Mouse (Mus musculus): ENCODE results near the gene Ddx50. TPM values are rescaled to one million over a fixed set of nuclear protein-coding genes. Genes with fewer than 3 reads are reported as not detected.

Ddx50 gene
- polyA plus RNA-seq, 1 experiment from 2014 or later = 130 TPM

Small RNAs within 50 kb of the gene (microRNA-seq; reads per million reads assigned to microRNA genes)
- not detected for gene Mir7215

Other genes starting within 250 kb of the Ddx50 start
- gene Hkdc1, start 228.7 kb downstream of the Ddx50 start, polyA plus RNA-seq (2016; fragmentation: Nextera tagmentation; extraction: Ambion mirVana) = 0.20 and 1.1 TPM in 2 replicates
- gene 4930507D05Rik, start 201.7 kb downstream of the Ddx50 start, polyA plus RNA-seq (2016; fragmentation: Nextera tagmentation; extraction: Ambion mirVana) = 0.89 and 1.1 TPM in 2 replicates
- 30.9 and 31.6 TPM in 2 replicates for gene Supv3l1, start 201.5 kb downstream of the Ddx50 start, polyA plus RNA-seq (2016; fragmentation: Nextera tagmentation; extraction: Ambion mirVana)
- 71.8 and 78.0 TPM in 2 replicates for gene Vps26a, start 164.4 kb downstream of the Ddx50 start, polyA plus RNA-seq (2016; fragmentation: Nextera tagmentation; extraction: Ambion mirVana)
- gene Srgn, start 123.8 kb downstream of the Ddx50 start, polyA plus RNA-seq (2016; fragmentation: Nextera tagmentation; extraction: Ambion mirVana) = 2.4 and 2.5 TPM in 2 replicates
- 31.3 and 40.2 TPM in 2 replicates for gene Kif1bp, start 72.8 kb downstream of the Ddx50 start, polyA plus RNA-seq (2016; fragmentation: Nextera tagmentation; extraction: Ambion mirVana)
- 33.3 and 42.1 TPM in 2 replicates for gene Ddx21, start 48.9 kb downstream of the Ddx50 start, polyA plus RNA-seq (2016; fragmentation: Nextera tagmentation; extraction: Ambion mirVana)
- 1.2 and 1.3 TPM in 2 replicates for gene Stox1, start 74.9 kb upstream of the Ddx50 start, polyA plus RNA-seq (2016; fragmentation: Nextera tagmentation; extraction: Ambion mirVana)
- 143 and 175 TPM in 2 replicates for gene Ccar1, start 141.1 kb upstream of the Ddx50 start, polyA plus RNA-seq (2016; fragmentation: Nextera tagmentation; extraction: Ambion mirVana)